Comparison of ENCODE assay signal across 9 mouse cellular contexts in genomic region chr15:52153421-52153820, GRCm38 (mm10).
DNase-seq lines count a peak whose midpoint lies in the region; ATAC-seq and TF ChIP-seq lines count a peak whose summit lies in the region.
"Had no signal": no experiment of that assay in that cellular context is flagged by ENCODE, and none has a peak within 500 bp of the region (broad histone marks: within the 10 kb centered on the region; RNA-seq: fewer than 3 reads in every experiment).

No protein-coding gene starts in this region.

- H3K9ac ChIP-seq in liver, embryonic 14.5 days (replicated peaks) = no peak overlapping the region
- no peak overlapping the region for H3K9ac ChIP-seq in liver, embryonic 11.5 days (ENCODE audit: low read depth, low read length)
- H3K9ac ChIP-seq: liver, embryonic 15.5 days had no signal

- DNase-seq in cerebellum, adult 11-12 months = no peak
- no peak for DNase-seq in liver, embryonic 14.5 days (ENCODE audit: low read depth in 3 of 3, low spot score in 3 of 3)
- no peak for DNase-seq in liver, embryonic 11.5 days (ENCODE audit: low spot score)
- DNase-seq in embryo, embryonic 10.5 days (ENCODE audit: low spot score) = peak; percentile 70
- peak; percentile 41 for DNase-seq in lung, postnatal 14 days
- no peak for DNase-seq in gastrocnemius, postnatal 4 days (ENCODE audit: low spot score in 2 of 2)
- no peak for DNase-seq in thymus, postnatal 36 days

- peak; percentile 29; the same call in 1 of the 2 replicates for ATAC-seq in cerebellum, adult (ENCODE audit: insufficient number of reproducible peaks, low FRiP score, low TSS enrichment)
- no peak for ATAC-seq in liver, embryonic 14.5 days (ENCODE audit: insufficient read depth)
- no peak for ATAC-seq in liver, embryonic 11.5 days (replicated peaks; ENCODE audit: low FRiP score)

- H3K9me3 ChIP-seq in liver, embryonic 14.5 days (ENCODE audit: control insufficient read depth, low read length) = no peaks in the 10 kb centered on the region
- H3K9me3 ChIP-seq in liver, embryonic 11.5 days (ENCODE audit: control insufficient read depth, low read length) = no peaks in the 10 kb centered on the region
- H3K9me3 ChIP-seq: liver, embryonic 15.5 days had no signal

- no peak for TF ChIP-seq EP300 in liver, embryonic 14.5 days (IDR thresholded peaks at IDR 0.05; ENCODE audit: low read depth)

- H3K4me3 ChIP-seq in liver, embryonic 14.5 days (ENCODE audit: insufficient read depth in 1 of 2, low read depth in 2 of 2, low read length in 2 of 2) = no peak overlapping the region
- H3K4me3 ChIP-seq in liver, embryonic 11.5 days (ENCODE audit: low read depth, low read length) = no peak overlapping the region
- H3K4me3 ChIP-seq: liver, embryonic 15.5 days had no signal

- H3K4me2 ChIP-seq in liver, embryonic 14.5 days (ENCODE audit: low read depth) = no peak overlapping the region
- no peak overlapping the region for H3K4me2 ChIP-seq in liver, embryonic 11.5 days
- H3K4me2 ChIP-seq: liver, embryonic 15.5 days had no signal

- no peaks in the 10 kb centered on the region for H3K4me1 ChIP-seq in liver, embryonic 14.5 days (replicated peaks; ENCODE audit: control insufficient read depth in 2 of 2, insufficient read depth in 2 of 2, low read length in 1 of 2)
- no peaks in the 10 kb centered on the region for H3K4me1 ChIP-seq in liver, embryonic 11.5 days (replicated peaks; ENCODE audit: control insufficient read depth, insufficient read depth, low read length)
- H3K4me1 ChIP-seq: liver, embryonic 15.5 days had no signal

- no peaks in the 10 kb centered on the region for H3K27me3 ChIP-seq in liver, embryonic 14.5 days (ENCODE audit: control insufficient read depth, insufficient read depth, low read length)
- no peaks in the 10 kb centered on the region for H3K27me3 ChIP-seq in liver, embryonic 11.5 days (replicated peaks; ENCODE audit: control insufficient read depth, insufficient read depth, low read length)
- H3K27me3 ChIP-seq: liver, embryonic 15.5 days had no signal

- TF ChIP-seq CTCF in liver, embryonic 14.5 days (IDR thresholded peaks at IDR 0.05; ENCODE audit: low read depth) = peak; percentile 57

- no peak overlapping the region for H3K27ac ChIP-seq in liver, embryonic 14.5 days
- no peak overlapping the region for H3K27ac ChIP-seq in liver, embryonic 11.5 days (ENCODE audit: low read depth, low read length)
- H3K27ac ChIP-seq: liver, embryonic 15.5 days had no signal

- WGBS in liver, embryonic 14.5 days (ENCODE audit: insufficient replicate concordance) = 23% methylated on average over 5 of the region's 5 CpGs
- 28% methylated on average over 5 of the region's 5 CpGs for WGBS in liver, embryonic 11.5 days

- no peaks in the 10 kb centered on the region for H3K36me3 ChIP-seq in liver, embryonic 14.5 days (replicated peaks; ENCODE audit: control insufficient read depth, insufficient read depth, low read depth)
- no peaks in the 10 kb centered on the region for H3K36me3 ChIP-seq in liver, embryonic 11.5 days (ENCODE audit: control insufficient read depth, insufficient read depth, low read length)
- H3K36me3 ChIP-seq: liver, embryonic 15.5 days had no signal

Comparison
In these comparisons a context has a peak if more than half of its experiments do, and no peak if none do; other contexts are left out.
1. DNase-seq: peak in embryo, embryonic 10.5 days (single experiment) and lung, postnatal 14 days (single experiment); none in cerebellum, adult 11-12 months (single experiment), liver, embryonic 14.5 days (0 of 3), liver, embryonic 11.5 days (single experiment), gastrocnemius, postnatal 4 days (0 of 2) and thymus, postnatal 36 days (0 of 2).